Mouse (Mus musculus): ENCODE results near the gene Piga.

GRCm38 (mm10) chrX:164405080-164405649 lies 14.4 kb upstream of the Piga start:
- TF ChIP-seq CTCF (IDR thresholded peaks at IDR 0.05; ENCODE audit: insufficient read depth, low read depth, low read length) (no peak), POLR2A (IDR thresholded peaks at IDR 0.05; ENCODE audit: insufficient read depth, low read depth, low read length) (no peak)

Measured in olfactory bulb, adult 2 months (tissue).